Mouse (Mus musculus): Measurements from ENCODE around the gene Cdc14a.

Cdc14a gene

GRCm38 (mm10) chr3:116335036-116335435 lies 88.8 kb downstream of the Cdc14a start:
- in situ Hi-C loops (cut with MboI; ENCODE audit: unreplicated experiment in 2 of 2) = loop anchor here in 1 of 2 experiments (25.0 kb wide), 1 partner anchor 1102 kb away; no protein-coding TSS in a partner anchor

- in situ Hi-C loops (cut with MboI; ENCODE audit: unreplicated experiment in 2 of 2) = loop anchor here (5.0 to 25.0 kb wide), 2 partner anchors 414 to 1104 kb away; no protein-coding TSS in a partner anchor
Measured at GRCm38 (mm10) chr3:116333711-116334110, 90.1 kb downstream of the Cdc14a start.

GRCm38 (mm10) chr3:116333229-116333628 lies 90.6 kb downstream of the Cdc14a start:
- in situ Hi-C loops (cut with MboI; ENCODE audit: unreplicated experiment in 2 of 2) = loop anchor here (5.0 to 25.0 kb wide), 2 partner anchors 414 to 1104 kb away; no protein-coding TSS in a partner anchor

DNA sequence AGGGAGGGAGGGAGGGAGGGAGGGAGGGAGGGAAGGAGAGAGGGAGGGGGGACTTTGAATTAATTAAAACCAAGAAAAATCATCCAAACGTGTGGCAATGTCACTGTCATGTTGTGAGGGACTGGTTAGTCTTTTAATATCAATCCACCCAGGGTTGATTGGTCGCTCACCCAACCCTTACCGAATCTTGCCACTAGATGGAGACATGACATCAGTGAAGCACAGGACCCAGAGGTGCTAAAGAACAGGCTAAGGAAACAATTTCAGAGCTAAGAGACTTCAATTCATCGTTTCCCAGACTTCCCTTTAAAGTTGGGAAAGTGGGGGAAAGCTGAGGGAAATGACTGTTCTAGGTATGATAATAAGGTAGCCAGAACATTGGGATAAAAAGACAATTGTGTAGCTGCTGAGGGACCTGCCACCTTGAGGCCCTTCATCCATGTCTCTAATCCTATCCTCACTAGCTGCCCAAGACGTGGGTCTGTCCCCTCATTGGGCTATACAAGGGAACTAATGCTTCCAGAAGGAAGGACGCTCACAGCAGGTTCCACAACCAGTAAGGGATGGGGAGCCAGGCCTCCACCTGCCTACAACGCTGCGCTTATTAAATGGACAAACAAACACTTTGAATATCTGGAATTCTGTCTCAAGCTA lies 91.9 kb downstream of the Cdc14a start:
- in situ Hi-C loops (cut with MboI; ENCODE audit: unreplicated experiment in 2 of 2) = loop anchor here (5.0 to 25.0 kb wide), 2 partner anchors 415 to 1105 kb away; no protein-coding TSS in a partner anchor

DNA sequence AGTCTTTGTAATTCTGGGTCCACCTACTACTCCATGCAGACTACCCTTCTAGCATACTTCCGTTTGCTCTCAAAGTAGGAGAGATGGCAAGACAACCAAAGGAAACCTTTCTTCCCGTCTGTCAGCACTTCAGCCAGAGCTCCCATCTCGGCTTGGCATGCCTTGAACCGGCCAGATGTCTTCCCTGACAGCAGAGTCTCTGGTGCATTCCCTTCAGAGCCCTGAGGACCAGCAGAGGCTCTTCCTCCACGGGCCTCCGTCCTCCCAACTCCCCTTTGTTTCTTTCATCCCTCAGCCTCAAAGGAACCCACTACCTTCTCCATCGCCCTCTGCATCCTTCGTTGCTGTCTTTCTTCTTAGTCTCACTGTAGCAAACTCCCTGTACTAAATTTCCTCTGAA lies 93.9 kb downstream of the Cdc14a start:
- in situ Hi-C loops (cut with MboI; ENCODE audit: unreplicated experiment in 2 of 2) = loop anchor here (5.0 to 25.0 kb wide), 5 partner anchors 252 to 1107 kb away; no protein-coding TSS in a partner anchor

DNA sequence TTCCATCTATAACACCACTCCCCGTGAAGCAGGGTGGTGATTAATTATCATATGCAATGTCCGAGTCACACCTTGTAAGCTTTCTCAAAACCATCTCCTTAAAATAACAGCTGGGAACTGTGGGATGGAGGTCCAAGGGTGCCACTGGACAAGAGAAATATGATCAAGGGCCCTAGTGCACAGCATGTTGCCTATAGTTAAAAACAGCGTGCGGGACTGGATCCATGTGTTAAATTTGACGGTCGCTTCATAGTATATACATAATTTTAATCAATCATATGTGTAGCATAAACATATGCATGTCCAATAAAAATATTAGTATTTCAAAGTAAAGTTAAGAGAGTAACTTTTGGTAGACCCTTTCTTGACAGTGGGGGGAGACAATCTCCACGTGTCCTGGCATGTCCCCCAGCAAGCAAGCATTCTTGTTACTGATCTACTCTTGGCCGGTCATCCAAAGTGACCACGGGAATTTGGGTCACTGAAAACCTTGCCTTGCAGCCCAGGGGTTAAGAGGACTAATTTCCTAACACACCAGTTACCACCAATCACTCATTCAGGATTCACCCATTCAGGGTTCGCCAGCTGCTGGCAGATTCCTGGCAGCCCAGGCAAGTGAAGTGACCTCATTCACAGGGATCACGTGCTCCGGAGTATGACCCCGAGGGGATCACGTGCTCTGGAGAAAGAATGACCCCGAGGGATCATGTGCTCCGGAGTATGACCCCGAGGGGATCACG lies 94.6 kb downstream of the Cdc14a start:
- in situ Hi-C loops (cut with MboI; ENCODE audit: unreplicated experiment in 2 of 2) = loop anchor here (5.0 to 25.0 kb wide), 5 partner anchors 253 to 1108 kb away; no protein-coding TSS in a partner anchor

- in situ Hi-C loops (cut with MboI; ENCODE audit: unreplicated experiment in 2 of 2) = loop anchor here (5.0 to 25.0 kb wide), 5 partner anchors 255 to 1110 kb away; no protein-coding TSS in a partner anchor
Measured at GRCm38 (mm10) chr3:116327616-116328004, 96.2 kb downstream of the Cdc14a start.

GRCm38 (mm10) chr3:116327001-116327615 lies 96.7 kb downstream of the Cdc14a start:
- in situ Hi-C loops (cut with MboI; ENCODE audit: unreplicated experiment in 2 of 2) = loop anchor here (5.0 to 25.0 kb wide), 5 partner anchors 255 to 1110 kb away; no protein-coding TSS in a partner anchor

DNA sequence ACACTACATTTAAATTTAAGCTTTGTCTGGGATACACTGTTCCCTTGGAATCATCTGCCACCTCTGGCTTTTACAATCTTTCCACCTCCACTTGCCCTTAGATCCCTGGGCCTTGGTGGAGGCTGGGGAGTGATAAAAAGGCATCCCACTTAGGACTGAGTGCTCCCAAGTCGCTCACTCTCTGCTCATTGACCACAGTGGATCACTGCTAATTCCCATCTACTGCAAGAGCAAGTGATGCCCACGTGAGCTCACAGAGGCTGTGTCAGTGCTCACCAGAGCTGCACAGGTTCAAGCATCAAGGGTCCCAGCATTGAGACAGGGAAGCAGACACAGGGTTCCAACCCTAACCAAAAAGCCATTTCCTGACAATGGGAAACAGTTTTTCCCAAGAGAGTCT lies 98.3 kb downstream of the Cdc14a start:
- in situ Hi-C loops (cut with MboI; ENCODE audit: unreplicated experiment in 2 of 2) = loop anchor here (5.0 to 25.0 kb wide), 5 partner anchors 257 to 1112 kb away; no protein-coding TSS in a partner anchor

GRCm38 (mm10) chr3:116319696-116320095 lies 104.1 kb downstream of the Cdc14a start:
- in situ Hi-C loops (cut with MboI; ENCODE audit: unreplicated experiment in 2 of 2) = loop anchor here in 1 of 2 experiments (25.0 kb wide), 1 partner anchor 707 kb away; no protein-coding TSS in a partner anchor

DNA sequence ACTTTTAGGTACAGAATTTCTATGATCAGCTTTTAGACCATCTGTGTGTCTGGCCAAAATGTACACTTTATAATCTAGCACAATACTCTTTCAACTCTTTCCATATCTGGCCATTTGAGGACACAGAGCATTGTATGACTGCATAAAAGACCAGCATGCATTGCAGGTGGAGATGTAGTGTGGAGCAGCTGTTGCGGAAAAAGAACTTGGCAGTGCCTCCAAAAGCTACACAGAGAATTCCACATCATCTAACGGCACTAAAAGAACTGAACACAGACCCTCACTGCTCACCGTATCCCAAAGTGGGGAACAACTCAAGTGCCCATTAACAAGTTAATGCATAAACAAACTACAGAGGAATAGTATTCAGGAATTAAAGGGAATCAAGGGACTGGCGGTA lies 112.0 kb downstream of the Cdc14a start:
- in situ Hi-C loops (cut with MboI; ENCODE audit: unreplicated experiment in 2 of 2) = loop anchor here in 1 of 2 experiments (25.0 kb wide), 1 partner anchor 700 kb away; no protein-coding TSS in a partner anchor

DNA sequence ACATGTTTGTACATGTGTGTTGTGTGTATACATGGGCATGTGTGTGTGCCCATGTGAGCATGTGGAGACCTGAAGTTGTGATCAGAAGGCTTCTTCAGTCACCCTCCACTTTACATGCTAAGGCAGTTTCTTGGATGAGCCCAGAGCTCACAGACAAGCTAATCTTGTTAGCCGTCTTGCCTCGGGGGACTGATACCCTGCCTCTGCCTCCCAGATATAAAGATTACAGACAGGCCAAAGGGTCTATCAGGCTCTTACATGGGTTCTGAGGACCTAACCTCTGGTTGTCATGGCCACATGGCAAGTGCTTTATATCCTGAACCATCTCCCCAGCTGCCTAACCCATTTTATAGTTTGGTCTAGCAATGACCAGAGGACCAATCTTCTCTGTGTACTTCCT lies 112.7 kb downstream of the Cdc14a start:
- in situ Hi-C loops (cut with MboI; ENCODE audit: unreplicated experiment in 2 of 2) = loop anchor here in 1 of 2 experiments (25.0 kb wide), 1 partner anchor 699 kb away; no protein-coding TSS in a partner anchor

DNA sequence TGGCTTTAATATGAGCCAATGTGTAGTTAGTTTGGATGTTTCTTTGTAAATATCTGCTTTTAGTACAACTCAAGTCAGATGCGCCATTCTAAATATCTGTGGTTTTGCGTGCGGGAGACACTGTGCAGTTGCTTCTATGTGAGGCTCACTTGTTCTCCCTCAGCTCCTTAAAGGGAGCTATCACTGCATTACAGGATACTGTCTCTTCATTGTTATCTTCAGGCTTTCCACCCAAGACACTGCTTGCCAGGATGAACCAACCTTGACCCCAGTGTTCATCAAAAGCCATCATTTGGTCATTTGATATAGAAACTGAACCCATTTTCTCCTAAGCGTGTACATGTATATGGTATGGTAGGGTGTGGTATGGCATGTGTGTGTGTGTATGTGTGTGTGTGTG lies 113.2 kb downstream of the Cdc14a start:
- in situ Hi-C loops (cut with MboI; ENCODE audit: unreplicated experiment in 2 of 2) = loop anchor here in 1 of 2 experiments (25.0 kb wide), 1 partner anchor 698 kb away; no protein-coding TSS in a partner anchor

- in situ Hi-C loops (cut with MboI; ENCODE audit: unreplicated experiment in 2 of 2) = loop anchor here in 1 of 2 experiments (25.0 kb wide), 1 partner anchor 698 kb away; no protein-coding TSS in a partner anchor
Measured at GRCm38 (mm10) chr3:116310033-116310432, 113.8 kb downstream of the Cdc14a start.

GRCm38 (mm10) chr3:116304800-116305753 lies 118.8 kb downstream of the Cdc14a start:
- in situ Hi-C loops (cut with MboI; ENCODE audit: unreplicated experiment in 2 of 2) = loop anchor here in 1 of 2 experiments (25.0 kb wide), 1 partner anchor 693 kb away; no protein-coding TSS in a partner anchor

DNA sequence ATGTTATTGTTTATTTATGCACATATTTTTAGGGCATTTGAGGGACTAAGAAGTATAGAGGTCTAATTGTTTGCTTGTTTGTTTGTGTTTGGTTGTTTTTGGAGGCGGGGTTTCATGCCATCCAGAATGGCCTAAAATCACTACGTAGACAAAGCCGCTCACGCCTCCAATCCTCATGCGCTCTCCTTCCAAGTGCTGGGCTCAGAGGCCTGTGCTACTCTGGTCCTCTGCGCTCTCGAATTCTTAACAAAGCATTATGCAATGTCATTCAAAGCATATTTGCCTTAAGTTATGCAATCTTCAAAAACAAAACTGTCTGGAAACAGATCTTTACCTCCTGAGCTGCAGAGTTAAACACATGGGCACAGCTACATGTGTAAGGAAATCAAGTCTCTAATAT lies 121.3 kb downstream of the Cdc14a start:
- in situ Hi-C loops (cut with MboI; ENCODE audit: unreplicated experiment in 2 of 2) = loop anchor here in 1 of 2 experiments (25.0 kb wide), 1 partner anchor 690 kb away; no protein-coding TSS in a partner anchor

DNA sequence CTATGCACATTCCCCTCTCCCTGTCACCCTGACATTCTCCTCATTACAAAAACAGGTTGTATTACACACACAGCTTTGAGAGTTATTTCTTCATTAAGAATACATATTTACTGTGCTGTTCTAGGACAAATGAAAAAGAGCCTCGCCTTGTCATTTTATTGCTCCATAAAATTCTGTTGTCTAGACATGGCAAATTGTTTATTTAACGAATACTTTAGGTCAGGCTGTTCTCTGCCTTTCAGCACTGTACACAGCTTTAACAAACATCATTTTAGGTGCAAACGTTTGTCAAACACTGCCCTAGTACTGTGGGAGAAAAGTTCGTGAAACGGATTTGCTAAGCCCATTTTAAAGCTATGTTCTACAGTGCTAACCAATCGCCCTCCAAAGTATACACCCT lies 122.1 kb downstream of the Cdc14a start:
- in situ Hi-C loops (cut with MboI; ENCODE audit: unreplicated experiment in 2 of 2) = loop anchor here in 1 of 2 experiments (25.0 kb wide), 1 partner anchor 689 kb away; no protein-coding TSS in a partner anchor

GRCm38 (mm10) chr3:116298727-116299126 lies 125.1 kb downstream of the Cdc14a start:
- in situ Hi-C loops (cut with MboI; ENCODE audit: unreplicated experiment in 2 of 2) = no loop called here

DNA sequence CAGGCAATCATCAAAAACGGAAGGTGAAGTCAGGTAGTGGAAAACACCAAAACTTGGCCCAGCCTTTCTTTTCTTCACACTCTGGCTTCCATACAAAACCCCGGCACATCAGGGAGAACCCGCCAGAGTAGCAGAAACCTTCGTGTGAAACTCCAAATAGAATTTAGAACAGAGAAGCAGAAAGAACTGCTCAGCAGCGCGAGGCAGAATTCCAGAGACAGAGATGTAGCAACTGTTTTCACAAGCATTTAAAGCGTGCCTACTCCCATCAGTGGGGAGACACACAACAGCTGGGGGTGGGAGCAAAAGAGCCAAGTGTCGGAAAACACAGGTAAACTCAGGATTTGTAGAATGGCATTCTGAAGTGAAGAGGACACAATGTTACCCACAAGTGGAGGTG lies 125.8 kb downstream of the Cdc14a start:
- in situ Hi-C loops (cut with MboI; ENCODE audit: unreplicated experiment in 2 of 2) = no loop called here
